Mouse (Mus musculus): Measurements from ENCODE around the gene Tedc2.
A peak's percentile ranks its signal among the peaks of the same experiment; 100 is the strongest.

GRCm38 (mm10) chr17:24216836-24217235, 3.8 kb downstream of the Tedc2 start:
- no peak for TF ChIP-seq NRF1 (IDR thresholded peaks at IDR 0.05; ENCODE audit: low read depth, low read length)
- TF ChIP-seq CHD2 (IDR thresholded peaks at IDR 0.05; ENCODE audit: low read length) = peak; percentile 44; the same call in 1 of the 2 replicates
- no peak for TF ChIP-seq TCF12 (IDR thresholded peaks at IDR 0.05; ENCODE audit: low read depth, low read length)
- no peak for TF ChIP-seq ZKSCAN1 (IDR thresholded peaks at IDR 0.05; ENCODE audit: borderline replicate concordance, low read depth, low read length)
- TF ChIP-seq ZC3H11A (IDR thresholded peaks at IDR 0.05; ENCODE audit: low read depth, low read length) = no peak
- TF ChIP-seq CTCF (conservative IDR thresholded peaks at IDR 0.05 in 1 of 2, IDR thresholded peaks at IDR 0.05 in 1 of 2; ENCODE audit: low read depth in 2 of 2, low read length in 2 of 2) = no peak
- TF ChIP-seq MXI1 (IDR thresholded peaks at IDR 0.05; ENCODE audit: low read depth, low read length) = no peak
- TF ChIP-seq RAD21 (IDR thresholded peaks at IDR 0.05; ENCODE audit: low read depth, low read length) = no peak
- TF ChIP-seq EP300 (IDR thresholded peaks at IDR 0.05; ENCODE audit: low read length) = no peak
- TF ChIP-seq POLR2AphosphoS2 (IDR thresholded peaks at IDR 0.05; ENCODE audit: low read depth, low read length) = no peak
- TF ChIP-seq NELFE (IDR thresholded peaks at IDR 0.05; ENCODE audit: low read depth, low read length) = no peak
- no peak for TF ChIP-seq MYC (IDR thresholded peaks at IDR 0.05; ENCODE audit: low read depth, low read length)
- no peak for TF ChIP-seq HCFC1 (IDR thresholded peaks at IDR 0.05; ENCODE audit: low read depth, low read length)

Measured in CH12.LX (cell line).